Mouse (Mus musculus) c-Kit-positive CD71-positive TER-119-negative erythroid progenitor cells, embryonic 14.5 days (primary cell): ENCODE results near the gene Kiss1.

Experiments
- DNase-seq: peaks from one replicate; pipeline ENCODE4 v3.0.0-alpha.2; 2013; ENCODE audit warnings: low read depth

Kiss1 gene

GRCm38 (mm10) chr1:133321267-133321925 lies at the start of gene Kiss1:
TSS of gene Kiss1 (plus strand) at chr1:133321875.
- no peak for DNase-seq

GRCm38 (mm10) chr1:133274163-133274562 lies 47.5 kb upstream of the Kiss1 start:
- DNase-seq = no peak

GRCm38 (mm10) chr1:133276983-133277382 lies 44.7 kb upstream of the Kiss1 start:
- no peak for DNase-seq

DNA sequence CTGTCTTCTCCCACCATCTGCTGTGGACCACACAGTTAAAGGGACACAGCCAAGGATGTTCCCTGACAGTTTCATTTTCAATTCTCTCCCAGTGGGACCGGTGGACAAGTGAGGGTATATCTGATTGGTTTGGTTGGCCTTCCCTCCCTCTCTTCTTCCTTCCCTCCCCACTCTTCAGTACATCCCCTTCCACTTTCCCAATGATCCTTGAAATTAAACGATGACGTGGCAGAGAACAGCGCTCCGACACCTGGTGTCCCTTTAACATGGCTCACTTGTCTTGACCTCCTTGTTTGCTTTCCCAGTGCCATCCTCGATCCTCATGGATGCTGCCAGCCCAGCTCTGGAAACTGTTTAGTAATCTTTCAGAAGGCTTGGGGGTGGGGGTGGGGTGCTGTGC lies 43.1 kb upstream of the Kiss1 start:
- no peak for DNase-seq

GRCm38 (mm10) chr1:133278946-133279631 lies 42.6 kb upstream of the Kiss1 start:
- DNase-seq = no peak

DNA sequence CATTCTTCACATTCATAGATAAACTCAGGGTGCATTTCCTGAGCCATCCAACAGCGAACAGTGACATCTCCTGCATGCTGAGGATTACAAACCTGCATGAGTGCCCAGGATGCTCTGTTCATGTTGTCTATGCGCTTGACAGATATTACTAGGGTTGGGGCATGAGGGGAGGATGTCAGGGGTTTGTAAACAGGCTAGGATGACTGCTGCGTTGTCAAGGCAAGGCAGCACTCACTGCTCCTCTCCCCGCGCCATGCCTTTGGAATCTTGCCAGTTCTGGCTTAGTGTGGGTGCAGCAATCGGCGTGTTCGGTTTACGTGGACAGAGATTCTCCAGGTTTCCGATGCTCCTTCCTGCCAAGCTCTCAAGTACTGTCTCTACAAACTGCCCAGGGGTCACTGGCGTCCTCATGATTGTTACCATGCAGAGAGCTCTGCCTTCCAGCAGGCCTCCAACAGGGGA lies 42.0 kb upstream of the Kiss1 start:
- DNase-seq = no peak

GRCm38 (mm10) chr1:133280537-133280936 lies 41.1 kb upstream of the Kiss1 start:
- DNase-seq = no peak

DNA sequence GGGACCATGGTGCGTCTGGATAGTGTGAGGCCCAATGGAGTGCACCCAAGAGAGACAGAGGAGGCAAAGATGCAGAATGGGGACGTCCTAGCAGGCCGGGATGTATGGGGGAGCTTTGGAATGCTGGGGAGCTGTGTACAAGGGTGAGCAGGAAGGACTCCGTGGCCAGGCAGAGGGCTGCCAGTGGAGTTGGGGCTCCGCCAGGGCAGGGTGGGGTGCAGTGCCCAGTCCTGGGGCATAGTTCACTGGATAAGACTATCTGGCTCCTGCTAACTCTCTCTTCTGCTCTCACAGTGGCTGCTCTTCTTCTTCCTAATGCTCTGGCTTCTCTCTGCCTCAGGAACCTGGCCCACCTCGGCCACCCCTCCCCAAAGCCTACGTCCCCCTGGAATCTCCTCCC lies 35.8 kb upstream of the Kiss1 start:
- no peak for DNase-seq

GRCm38 (mm10) chr1:133287051-133287450 lies 34.6 kb upstream of the Kiss1 start:
- no peak for DNase-seq

- no peak for DNase-seq
These were observed 33.8 kb upstream of the Kiss1 start for GRCm38 (mm10) chr1:133287880-133288279.

- DNase-seq = no peak
These were observed 29.8 kb upstream of the Kiss1 start for GRCm38 (mm10) chr1:133291888-133292287.

DNA sequence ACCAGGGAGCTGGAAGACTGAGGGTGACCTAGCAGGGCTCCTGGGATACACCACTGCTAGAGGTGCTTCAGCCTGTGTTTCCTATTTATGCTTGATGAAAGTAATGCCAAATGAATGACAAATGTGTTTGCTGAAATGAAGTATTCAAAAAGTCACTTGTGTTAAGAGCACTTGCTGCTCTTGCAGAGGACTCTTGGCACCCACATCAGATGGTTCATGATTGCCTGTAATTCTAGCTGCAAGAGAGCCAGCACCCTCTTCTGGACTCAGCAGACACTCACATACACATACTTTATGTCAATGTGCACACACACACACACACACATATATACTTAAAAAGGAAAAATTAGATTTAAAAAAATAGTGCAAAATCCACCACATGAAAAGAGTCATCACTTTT lies 29.1 kb upstream of the Kiss1 start:
- DNase-seq = no peak

DNA sequence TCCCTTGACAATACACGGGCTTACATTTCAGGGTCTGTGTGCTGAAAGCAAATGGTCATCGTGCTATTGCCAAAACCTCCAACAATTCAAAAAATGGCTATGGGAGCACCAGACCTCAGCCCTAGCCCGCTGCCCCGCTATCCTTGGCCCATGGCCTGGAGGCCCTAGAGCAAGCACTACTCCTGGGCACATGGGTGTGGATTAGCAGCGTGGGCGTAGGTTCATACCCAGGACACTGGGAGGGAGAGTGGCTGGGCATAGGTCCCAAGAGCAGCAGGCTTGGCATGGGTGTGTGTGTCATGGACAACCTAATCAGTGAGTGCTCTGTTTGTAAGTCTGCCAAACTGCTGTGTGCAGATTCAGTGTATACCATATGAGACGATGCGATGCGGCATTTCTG lies 25.3 kb upstream of the Kiss1 start:
- no peak for DNase-seq

DNA sequence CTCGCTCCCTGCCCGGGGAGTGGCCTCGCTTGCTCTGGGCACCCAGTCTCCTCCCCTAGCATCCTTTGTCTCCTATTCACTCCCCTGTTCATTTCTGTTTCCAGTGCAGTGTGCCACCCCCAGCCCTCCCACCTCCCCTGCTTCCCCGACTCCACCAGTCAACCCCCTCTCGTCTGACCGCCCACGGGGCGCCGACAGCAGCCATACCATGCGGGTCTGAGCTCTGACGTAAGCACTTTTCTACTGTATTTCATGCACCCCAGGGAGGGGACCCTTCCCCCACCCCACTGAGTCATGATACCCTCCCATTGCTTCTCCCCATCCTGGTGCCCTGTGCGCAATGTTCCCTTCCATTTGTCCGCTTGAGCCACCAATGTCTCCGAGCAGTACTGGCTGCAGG lies 22.9 kb upstream of the Kiss1 start:
- DNase-seq = no peak

DNA sequence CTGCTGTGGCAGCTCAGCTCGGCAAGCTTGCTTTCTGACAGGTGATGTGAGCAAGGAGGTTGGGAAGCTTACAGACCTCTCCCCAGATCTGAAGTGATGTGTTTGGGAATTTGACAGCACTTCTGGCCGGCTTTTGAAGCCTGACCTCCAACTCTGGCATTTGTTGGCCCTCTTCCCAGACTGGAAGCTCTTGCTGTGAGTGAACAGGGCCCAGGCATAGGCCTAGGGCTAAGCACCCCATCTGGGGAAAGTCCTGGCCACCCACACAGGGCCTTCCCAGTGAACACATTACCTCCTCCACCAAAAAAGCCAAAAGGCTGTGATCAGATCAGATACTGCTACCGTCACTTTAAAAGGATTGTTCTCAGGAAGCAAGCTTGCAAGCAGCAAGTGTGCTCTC lies 19.1 kb upstream of the Kiss1 start:
- no peak for DNase-seq

GRCm38 (mm10) chr1:133306842-133307241 lies 14.8 kb upstream of the Kiss1 start:
- DNase-seq = peak; percentile 29

GRCm38 (mm10) chr1:133307318-133307717 lies 14.4 kb upstream of the Kiss1 start:
- peak; percentile 59 for DNase-seq

DNA sequence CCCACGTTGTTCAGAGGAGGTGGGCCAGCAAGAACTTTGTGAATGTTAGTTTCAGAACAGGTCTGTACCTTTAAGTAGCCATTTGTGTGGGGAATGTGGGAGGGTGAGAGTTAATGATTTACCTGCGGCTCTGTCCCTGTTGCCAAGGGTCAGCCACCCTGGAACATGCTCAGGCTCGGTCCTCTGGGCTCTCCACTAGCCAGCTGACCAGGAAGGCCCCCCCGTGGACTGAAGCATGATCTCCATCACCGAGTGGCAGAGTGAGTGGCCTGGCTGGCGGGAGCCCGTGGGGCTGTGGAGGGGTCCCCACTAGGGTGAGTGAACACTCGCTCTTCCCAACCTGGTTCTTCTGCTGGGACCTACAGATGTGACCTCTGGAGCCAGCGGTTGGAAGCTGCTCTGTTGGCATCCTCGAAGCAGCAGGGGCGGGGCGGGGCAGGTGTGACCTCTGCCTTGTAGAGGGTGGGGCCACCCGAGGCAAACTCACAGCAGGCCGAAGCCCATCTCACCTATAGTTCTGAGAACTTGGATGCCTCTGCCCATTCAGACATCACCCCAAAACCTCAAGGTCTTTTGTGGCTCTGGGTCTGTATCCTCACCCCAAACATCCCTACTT lies 11.9 kb upstream of the Kiss1 start, which contains the start of gene Golt1a:
Gene Golt1a (plus strand): TSS at position 149 of the 616 bp plus-strand sequence.
- DNase-seq = no peak

DNA sequence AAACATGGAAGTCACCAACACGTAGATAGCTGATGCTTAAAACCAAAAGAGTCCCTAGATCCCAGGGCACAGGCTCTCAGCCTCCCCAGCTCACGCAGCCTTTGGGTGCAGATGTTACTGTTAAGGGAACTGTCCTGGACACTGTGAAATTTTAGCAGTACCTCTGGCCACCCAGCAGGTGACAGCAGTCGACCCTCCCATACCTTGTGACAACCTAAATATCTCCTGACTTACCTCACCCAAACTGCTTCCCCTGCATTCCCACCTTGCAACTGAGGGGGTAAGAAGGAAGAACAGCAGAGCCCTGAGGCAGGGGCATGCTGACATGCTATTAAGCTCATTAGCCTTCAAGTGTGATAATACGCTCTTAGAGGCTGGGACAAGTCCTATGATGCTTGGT lies 10.4 kb upstream of the Kiss1 start:
- DNase-seq = no peak

DNA sequence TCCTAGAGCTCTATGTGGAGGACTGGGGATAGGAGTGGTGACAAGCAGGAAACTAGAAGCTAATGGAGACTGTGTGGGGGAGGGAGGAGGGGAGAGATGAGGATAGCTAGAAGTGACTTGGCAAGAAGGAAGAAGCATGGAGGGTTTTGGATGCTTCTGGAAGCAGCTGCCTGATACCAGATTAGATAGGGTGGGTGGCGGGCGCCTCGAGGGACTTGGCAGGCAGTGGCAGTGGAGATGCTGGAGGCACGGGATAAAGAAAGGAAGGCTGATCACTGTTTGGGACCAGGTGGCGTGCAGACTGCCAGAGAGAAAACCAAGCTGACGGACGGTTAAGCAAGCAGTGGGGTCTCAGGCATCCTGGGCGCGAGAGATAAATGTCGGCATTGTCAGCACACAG lies 9.7 kb upstream of the Kiss1 start:
- DNase-seq = no peak

- DNase-seq = peak; percentile 19
These were observed 7.3 kb upstream of the Kiss1 start for GRCm38 (mm10) chr1:133314364-133314763.

DNA sequence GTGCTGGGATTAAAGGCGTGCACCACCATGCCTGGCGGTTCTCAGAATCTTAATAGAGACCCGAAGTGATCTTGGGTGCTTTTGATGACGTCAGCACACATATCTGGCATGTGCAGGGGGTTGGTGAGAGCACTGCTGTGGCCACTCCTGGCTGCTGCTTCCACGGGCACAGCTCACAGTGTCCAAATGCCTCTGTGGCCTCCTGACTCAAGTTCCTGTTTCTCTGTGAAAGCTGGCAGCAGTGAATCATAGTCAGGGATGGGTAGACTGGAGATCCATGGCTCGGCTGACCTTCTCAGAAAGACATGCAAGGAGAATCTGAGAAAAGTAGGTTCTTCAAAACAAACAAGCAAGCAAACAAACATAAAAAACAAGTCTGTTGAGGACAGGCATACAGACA lies 5.9 kb upstream of the Kiss1 start:
- DNase-seq = no peak

GRCm38 (mm10) chr1:133316577-133316976 lies 5.1 kb upstream of the Kiss1 start:
- DNase-seq = no peak
